Comparison of ENCODE assay signal across 8 mouse cellular contexts in genomic region chr4:145295589-145296300, GRCm38 (mm10). TPM values are rescaled to one million over a fixed set of nuclear protein-coding genes. Genes with fewer than 3 reads are reported as not detected.
DNase-seq lines count a peak whose midpoint lies in the region; ATAC-seq and TF ChIP-seq lines count a peak whose summit lies in the region.

No protein-coding gene starts in this region.

- no peak overlapping the region for H3K27ac ChIP-seq in forebrain, embryonic 11.5 days (ENCODE audit: low read depth, low read length)
- no peak overlapping the region for H3K27ac ChIP-seq in forebrain, embryonic 16.5 days (ENCODE audit: low read length)
- no peak overlapping the region for H3K27ac ChIP-seq in cortical plate, adult 2 months (ENCODE audit: insufficient read depth, low read length)
- no peak overlapping the region for H3K27ac ChIP-seq in spleen, adult 2 months (ENCODE audit: insufficient read depth, low read length)

- TF ChIP-seq POLR2A in cortical plate, adult 2 months (IDR thresholded peaks at IDR 0.05; ENCODE audit: extremely low read depth, insufficient read depth, low read length), result no peak
- TF ChIP-seq POLR2A in spleen, adult 2 months (IDR thresholded peaks at IDR 0.05; ENCODE audit: low read depth, low read length), result no peak

- no peaks in the 10 kb centered on the region for H3K4me1 ChIP-seq in forebrain, embryonic 11.5 days (replicated peaks; ENCODE audit: control insufficient read depth, insufficient read depth, low read length)
- no peaks in the 10 kb centered on the region for H3K4me1 ChIP-seq in forebrain, embryonic 16.5 days (replicated peaks; ENCODE audit: control insufficient read depth, insufficient read depth, low read length)
- no peaks in the 10 kb centered on the region for H3K4me1 ChIP-seq in cortical plate, adult 2 months (ENCODE audit: control insufficient read depth, insufficient read depth, low read length)
- H3K4me1 ChIP-seq in spleen, adult 2 months (ENCODE audit: control insufficient read depth, insufficient read depth, insufficient read length), result peaks cover 7% of the 10 kb centered on the region; the same call in 1 of the 2 replicates

- peak; percentile 61 for TF ChIP-seq CTCF in cortical plate, adult 2 months (IDR thresholded peaks at IDR 0.05; ENCODE audit: extremely low read depth, insufficient read depth, low read length)
- TF ChIP-seq CTCF in spleen, adult 2 months (IDR thresholded peaks at IDR 0.05; ENCODE audit: extremely low read depth, insufficient read depth, insufficient read length, insufficient replicate concordance), result peak; percentile 63; the same call in 1 of the 2 replicates

- no peak overlapping the region for H3K9ac ChIP-seq in forebrain, embryonic 11.5 days (ENCODE audit: low read length)
- H3K9ac ChIP-seq in forebrain, embryonic 16.5 days (replicated peaks; ENCODE audit: low read depth, low read length), result no peak overlapping the region

- peak; percentile 72 for DNase-seq in forebrain, embryonic 11.5 days (ENCODE audit: low spot score)
- DNase-seq in MEL-GATA-1-ER (ENCODE audit: extremely low read depth, low read depth), result peak; percentile 35
- DNase-seq in heart, postnatal 4 days, result peak; percentile 80
- DNase-seq in layer of hippocampus, postnatal 14 days (ENCODE audit: low spot score in 2 of 2), result peak; percentile 60 to 73
- DNase-seq in spleen, adult 2 months (ENCODE audit: low read depth in 1 of 2, low spot score in 2 of 2), result peak in 1 of 2 experiments; percentile 65

- H3K9me3 ChIP-seq in forebrain, embryonic 11.5 days (ENCODE audit: control insufficient read depth, low read length), result no peaks in the 10 kb centered on the region
- no peaks in the 10 kb centered on the region for H3K9me3 ChIP-seq in forebrain, embryonic 16.5 days (ENCODE audit: control insufficient read depth, low read length)

- H3K4me3 ChIP-seq in forebrain, embryonic 11.5 days (ENCODE audit: low read depth, low read length), result no peak overlapping the region
- H3K4me3 ChIP-seq in forebrain, embryonic 16.5 days (replicated peaks; ENCODE audit: low read length), result no peak overlapping the region
- H3K4me3 ChIP-seq in cortical plate, adult 2 months (ENCODE audit: insufficient read depth, low read length), result no peak overlapping the region
- H3K4me3 ChIP-seq in spleen, adult 2 months (ENCODE audit: extremely low read depth, insufficient read depth, insufficient read length), result no peak overlapping the region

- no peaks in the 10 kb centered on the region for H3K36me3 ChIP-seq in forebrain, embryonic 11.5 days (ENCODE audit: control insufficient read depth, insufficient read depth, low read length)
- no peaks in the 10 kb centered on the region for H3K36me3 ChIP-seq in forebrain, embryonic 16.5 days (ENCODE audit: control insufficient read depth, insufficient read depth)
- no peaks in the 10 kb centered on the region for H3K36me3 ChIP-seq in spleen, adult 2 months (ENCODE audit: control insufficient read depth, insufficient read depth, low read length)

- ATAC-seq in forebrain, embryonic 11.5 days (replicated peaks; ENCODE audit: low FRiP score), result 0 out of 2 replicates have a peak, but pooled peaks have one; percentile 48
- ATAC-seq in forebrain, embryonic 16.5 days, result no peak
- peak; percentile 59 for ATAC-seq in megakaryocyte progenitor cell, adult 5-6 weeks (replicated peaks; ENCODE audit: poor library complexity)

- H3K4me2 ChIP-seq in forebrain, embryonic 11.5 days (ENCODE audit: low read depth, low read length, severe bottlenecking), result no peak overlapping the region
- H3K4me2 ChIP-seq in forebrain, embryonic 16.5 days (ENCODE audit: low read length), result no peak overlapping the region

- 56% methylated on average over 5 of the region's 5 CpGs for WGBS in forebrain, embryonic 11.5 days
- WGBS in forebrain, embryonic 16.5 days, result 53% methylated on average over 5 of the region's 5 CpGs
- 49% methylated on average over 5 of the region's 5 CpGs for WGBS in spleen, adult 2 months

- no peaks in the 10 kb centered on the region for H3K27me3 ChIP-seq in forebrain, embryonic 11.5 days (ENCODE audit: control insufficient read depth, insufficient read depth, low read length)
- no peaks in the 10 kb centered on the region for H3K27me3 ChIP-seq in forebrain, embryonic 16.5 days (replicated peaks; ENCODE audit: control insufficient read depth, insufficient read depth, low read length)
- no peaks in the 10 kb centered on the region for H3K27me3 ChIP-seq in spleen, adult 2 months (ENCODE audit: control insufficient read depth, insufficient read depth, low read length)

RNA-seq across cellular contexts. Expression of gene Tnfrsf8, which starts 19.2 kb away (rescaled TPM):
- polyA plus RNA-seq in forebrain, embryonic 11.5 days (2014; fragmentation: Nextera tagmentation; extraction: Ambion mirVana), result not detected in 2 replicates
- polyA plus RNA-seq in forebrain, embryonic 16.5 days (2015; fragmentation: Nextera tagmentation; extraction: Ambion mirVana), result 0.27 and 0.81 TPM in 2 replicates
- 0.94 and 1.3 TPM in 2 replicates for polyA plus RNA-seq in cortical plate, adult 2 months (2012; rRNA removed)
- total RNA-seq in heart, postnatal 4 days (2021), result under 1 TPM; 0.19 to 0.23 TPM
- total RNA-seq in layer of hippocampus, postnatal 14 days (2021), result under 1 TPM; 0.58 to 0.79 TPM
- 1.4 TPM in 2 replicates for total RNA-seq in megakaryocyte progenitor cell, adult 5-6 weeks (2015)
- 0.74 and 1.1 TPM in 2 replicates for total RNA-seq in megakaryocyte progenitor cell, adult 5-6 weeks (2017)
- 0.68 and 0.73 TPM in 2 replicates for polyA plus RNA-seq in spleen, adult 2 months (2012; rRNA removed)

RNA-seq across cellular contexts. Expression of gene Tnfrsf1b, which starts 49.1 kb away (rescaled TPM):
- polyA plus RNA-seq in forebrain, embryonic 11.5 days (2014; fragmentation: Nextera tagmentation; extraction: Ambion mirVana), result 2.1 TPM in 2 replicates
- polyA plus RNA-seq in forebrain, embryonic 16.5 days (2015; fragmentation: Nextera tagmentation; extraction: Ambion mirVana), result 2.4 and 2.5 TPM in 2 replicates
- 3.1 and 3.6 TPM in 2 replicates for polyA plus RNA-seq in cortical plate, adult 2 months (2012; rRNA removed)
- 1 to 10 TPM; 4.5 to 5.0 TPM for total RNA-seq in heart, postnatal 4 days (2021)
- 1 to 10 TPM; 2.9 TPM for total RNA-seq in layer of hippocampus, postnatal 14 days (2021)
- total RNA-seq in megakaryocyte progenitor cell, adult 5-6 weeks (2015), result 29.7 and 32.8 TPM in 2 replicates
- total RNA-seq in megakaryocyte progenitor cell, adult 5-6 weeks (2017), result 33.0 and 34.2 TPM in 2 replicates
- polyA plus RNA-seq in spleen, adult 2 months (2012; rRNA removed), result 45.9 and 63.4 TPM in 2 replicates

Comparison
In these comparisons a context has a peak if more than half of its experiments do, and no peak if none do; other contexts are left out.
1. RNA of gene Tnfrsf1b, which starts 49.1 kb away (polyA plus RNA-seq): 45.9 to 63.4 TPM in spleen, adult 2 months; 3.1 to 3.6 TPM in cortical plate, adult 2 months, 2.4 to 2.5 TPM in forebrain, embryonic 16.5 days and 2.1 TPM in forebrain, embryonic 11.5 days; every median in the first group is over 10 times any median in the second.